Mouse (Mus musculus): Measurements from ENCODE around the gene Zfp648.

Gene Zfp648

GRCm38 (mm10) chr1:154220566-154220965 is 19.6 kb downstream of the Zfp648 start:
- no peak for DNase-seq

- DNase-seq: no peak
Observed at GRCm38 (mm10) chr1:154223807-154224207, 22.8 kb downstream of the Zfp648 start.

GRCm38 (mm10) chr1:154232594-154232993 is 31.6 kb downstream of the Zfp648 start:
- no peak for DNase-seq

- no peak for DNase-seq
Observed at GRCm38 (mm10) chr1:154233033-154233432, 32.0 kb downstream of the Zfp648 start.

- DNase-seq: no peak
Observed at GRCm38 (mm10) chr1:154234814-154235213, 33.8 kb downstream of the Zfp648 start.

- DNase-seq: no peak
Observed at GRCm38 (mm10) chr1:154238876-154239275, 37.9 kb downstream of the Zfp648 start.

- DNase-seq: no peak
Observed at GRCm38 (mm10) chr1:154251186-154251585, 50.2 kb downstream of the Zfp648 start.

- DNase-seq: no peak
Observed at GRCm38 (mm10) chr1:154252739-154253138, 51.8 kb downstream of the Zfp648 start.
